Mouse (Mus musculus) urinary bladder, adult 18-20 months (tissue): ENCODE measurements at regions not wholly inside any gene's neighbourhood (a gene's known extent, or its start where the extent isn't known, plus 50 kb on each side); places are given as distances from the start of the nearest gene placed in this dataset.
"Not testable (repeated sequence)": the region's sequence is repeated elsewhere in the genome, so short reads cannot be mapped to it uniquely, and the experiment has no call there.

Experiments used
- DNase-seq, 2 experiments: peaks; one replicate each; pipeline ENCODE4 v3.0.0; 2022; ENCODE audit warnings: low spot score in 2 of 2, mixed read lengths in 2 of 2

DNA sequence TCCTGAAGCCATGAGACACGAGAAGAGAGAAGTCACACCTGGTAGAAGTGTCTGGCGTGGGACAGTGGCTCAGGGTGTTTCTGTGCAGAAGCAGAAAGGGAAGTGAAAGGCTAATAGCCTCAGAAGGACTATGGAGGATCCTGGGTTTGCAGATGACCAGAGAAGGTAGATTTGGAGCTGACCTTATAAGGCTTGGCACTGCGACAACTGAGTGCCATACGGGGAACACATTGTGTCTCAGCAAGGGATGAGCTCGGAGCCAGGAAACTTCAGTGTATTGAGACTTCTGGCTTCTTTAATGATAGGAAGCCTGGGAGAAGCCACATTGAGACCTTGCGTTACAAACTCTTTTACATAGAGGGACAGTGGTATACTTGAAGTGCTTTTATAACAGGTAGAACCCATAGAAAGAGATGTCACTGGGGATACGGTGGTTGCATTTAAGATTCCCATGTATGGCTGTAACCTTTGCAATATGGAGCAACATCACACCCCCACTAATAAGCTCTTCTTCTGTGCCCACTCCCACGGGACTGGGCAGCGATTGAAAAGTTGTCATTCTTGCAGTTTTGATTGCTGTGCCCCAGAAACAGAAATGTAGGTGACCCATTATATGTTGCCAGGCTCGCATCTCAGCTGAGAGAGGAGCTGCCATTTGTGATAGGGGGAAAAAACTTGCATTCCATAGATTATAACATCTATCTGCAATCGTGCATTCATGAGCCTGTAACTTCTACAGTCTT is 61.8 kb upstream of the Dync1i1 start:
- DNase-seq = no peak

GRCm38 (mm10) chr6:5645150-5645732 is 80.2 kb upstream of the Dync1i1 start:
- peak; percentile 15 to 43 for DNase-seq

GRCm38 (mm10) chr6:5634222-5634621 is 91.2 kb upstream of the Dync1i1 start:
- DNase-seq = no peak

DNA sequence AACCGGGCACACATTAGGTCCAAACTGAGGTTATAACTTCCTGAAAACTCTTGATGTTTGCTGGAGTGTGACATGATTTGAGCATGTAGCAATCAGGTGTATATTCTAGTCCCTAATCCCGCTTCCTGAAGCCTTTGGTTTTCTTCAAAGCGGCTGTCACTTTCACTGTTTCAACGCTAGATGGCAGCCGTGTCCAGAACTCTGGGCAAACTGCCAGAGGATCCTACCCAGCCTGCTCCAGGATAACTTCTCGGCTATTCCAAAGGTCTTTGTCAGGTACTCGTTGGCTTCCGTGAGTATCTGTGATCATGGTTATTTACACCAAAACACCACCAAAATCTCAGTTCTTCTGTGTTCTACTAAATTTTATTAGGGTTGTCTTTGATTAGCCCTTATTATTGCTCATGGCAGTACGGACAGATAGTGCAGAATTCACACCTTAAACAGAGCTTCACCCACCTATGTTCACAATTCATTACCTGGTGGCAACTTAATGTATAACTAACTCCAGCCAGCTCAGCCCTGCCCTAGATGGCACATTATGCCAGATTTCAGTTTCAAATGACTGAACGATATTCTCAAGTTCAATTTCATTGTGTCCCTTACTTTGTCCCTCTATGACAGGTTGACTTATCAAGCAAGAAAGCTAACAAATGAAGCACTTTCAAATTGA is 92.3 kb upstream of the Dync1i1 start:
- peak; percentile 24 to 35 for DNase-seq

GRCm38 (mm10) chr6:5624085-5624484 is 101.4 kb upstream of the Dync1i1 start:
- no peak for DNase-seq

- no peak for DNase-seq
Measured at GRCm38 (mm10) chr6:5621582-5621981, 103.9 kb upstream of the Dync1i1 start.

GRCm38 (mm10) chr6:5594011-5594410 is 97.9 kb upstream of the Pdk4 start:
- DNase-seq = no peak

GRCm38 (mm10) chr6:5589635-5590034 is 93.5 kb upstream of the Pdk4 start:
- DNase-seq = peak; percentile 28 to 45

DNA sequence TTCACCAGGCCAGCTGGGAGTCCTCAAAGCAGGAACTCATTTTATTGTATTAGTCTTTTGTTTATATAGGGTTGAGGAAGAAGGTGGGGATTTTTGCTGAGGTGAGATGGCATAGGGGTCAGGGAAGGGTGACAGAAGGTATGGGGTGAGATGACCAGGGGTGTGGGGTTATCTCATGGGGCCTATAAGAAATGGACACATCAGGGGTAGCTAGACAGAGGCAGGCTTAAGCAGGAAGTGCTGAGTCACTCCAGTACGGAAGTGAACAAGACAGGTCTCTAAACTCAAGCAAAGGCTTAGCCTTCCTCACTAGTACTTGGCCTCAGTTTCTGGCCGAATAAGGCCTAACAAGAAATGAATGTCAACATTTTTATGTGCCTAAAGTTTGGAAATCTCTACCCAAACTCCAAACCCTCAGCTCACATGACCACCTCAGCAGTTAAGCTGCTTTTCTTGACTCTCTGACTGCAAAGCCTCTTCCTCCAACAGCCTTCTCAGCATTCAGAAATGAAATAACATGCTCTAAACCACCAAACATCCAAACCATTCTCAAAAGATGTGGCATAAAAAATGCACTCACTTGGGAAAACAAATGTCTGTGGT is 86.9 kb upstream of the Pdk4 start:
- no peak for DNase-seq

GRCm38 (mm10) chr6:5576891-5577290 is 80.8 kb upstream of the Pdk4 start:
- DNase-seq = not testable (repeated sequence)

DNA sequence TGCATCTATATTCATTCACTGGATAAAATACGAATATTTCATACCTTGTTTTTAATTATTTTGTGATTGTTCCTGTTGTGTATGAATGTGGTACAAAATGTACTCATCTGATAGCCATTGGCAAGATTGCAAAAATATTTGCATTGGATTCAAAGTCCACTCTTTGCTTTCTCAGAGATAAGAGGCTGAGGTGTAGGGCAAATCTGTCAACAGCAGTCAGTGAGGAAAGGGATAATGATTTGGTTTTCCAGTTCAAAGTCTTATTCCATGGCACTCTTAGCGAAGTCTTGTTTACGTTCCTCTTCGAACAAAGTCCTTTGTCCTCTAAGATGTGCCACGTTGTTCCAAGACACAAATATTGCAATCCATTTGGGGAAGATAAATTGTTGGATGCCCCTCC is 70.5 kb upstream of the Pdk4 start:
- DNase-seq = no peak

DNA sequence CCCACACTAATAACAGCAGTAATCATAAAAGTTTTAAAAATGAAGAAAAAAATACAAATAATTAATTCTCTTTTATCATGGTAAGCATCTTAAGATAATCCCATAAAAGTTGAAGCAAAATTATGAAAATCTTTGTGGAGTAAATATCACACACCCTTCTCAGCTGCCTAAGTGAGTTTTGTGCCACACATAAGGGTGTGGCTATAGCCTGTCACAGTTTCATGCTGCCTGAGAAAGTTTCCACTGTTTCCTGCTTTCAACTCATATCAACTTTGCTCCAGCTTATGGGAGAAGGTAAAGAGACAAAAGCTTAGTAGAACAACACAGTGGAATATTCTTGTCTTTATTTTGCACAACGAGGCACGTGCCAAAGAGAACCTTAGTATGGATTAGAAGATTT is 68.9 kb upstream of the Pdk4 start:
- DNase-seq = no peak

GRCm38 (mm10) chr6:5553703-5554394 is 57.7 kb upstream of the Pdk4 start:
- no peak for DNase-seq

- DNase-seq = no peak
Measured at GRCm38 (mm10) chr6:5550067-5550466, 54.0 kb upstream of the Pdk4 start.
